Mouse (Mus musculus): Measurements from ENCODE around the gene Nav2. TPM values are rescaled to one million over a fixed set of nuclear protein-coding genes. Genes with fewer than 3 reads are reported as not detected.

Gene Nav2
- polyA plus RNA-seq, 1 experiment from 2014 or later: 10.1 TPM

DNA sequence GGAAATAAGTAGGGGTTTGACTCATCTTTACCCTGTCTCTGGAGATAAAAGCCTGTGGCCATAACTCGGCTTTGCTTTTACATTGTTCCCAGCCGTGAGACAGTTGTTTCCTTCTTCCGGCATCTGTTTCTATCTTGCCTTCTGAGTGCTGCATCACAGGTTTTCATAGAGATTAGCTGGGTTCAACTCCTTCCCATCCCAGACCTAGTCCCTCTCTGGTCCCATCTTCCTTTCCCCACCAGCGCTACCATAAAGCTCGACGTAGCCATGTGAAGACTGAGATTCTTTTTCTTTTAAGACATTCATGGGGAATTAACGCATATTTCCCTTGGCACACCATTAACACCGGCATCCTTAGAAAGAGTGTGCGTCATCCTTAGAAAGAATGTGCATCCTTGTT, 613.5 kb downstream of the Nav2 start:
- 0 out of 2 replicates have a peak overlapping the region, but pooled peaks have one; percentile 5 for H3K9ac ChIP-seq (ENCODE audit: low read depth, low read length)
- peak overlapping the region; percentile 85; the same call in 1 of the 2 replicates for H3K27ac ChIP-seq
- H3K4me2 ChIP-seq (ENCODE audit: low read length): peak overlapping the region; percentile 64
- DNase-seq (ENCODE audit: low spot score) (no peak), ATAC-seq (replicated peaks; ENCODE audit: low FRiP score, low read depth) (no peak)
- TF ChIP-seq CTCF (IDR thresholded peaks at IDR 0.05; ENCODE audit: low read depth): no peak
- peaks cover 34% of the 10 kb centered on the region for H3K4me1 ChIP-seq (replicated peaks; ENCODE audit: insufficient read depth, low read length)
- H3K9me3 ChIP-seq (replicated peaks; ENCODE audit: low read length): no peaks in the 10 kb centered on the region
- H3K36me3 ChIP-seq (ENCODE audit: insufficient read depth, low read length): no peaks in the 10 kb centered on the region
- H3K4me3 ChIP-seq (replicated peaks; ENCODE audit: low read depth, low read length): peak overlapping the region; percentile 9
- no peaks in the 10 kb centered on the region for H3K27me3 ChIP-seq (ENCODE audit: insufficient read depth, low read length)
- 2% methylated on average over 9 of the region's 9 CpGs for WGBS

DNA sequence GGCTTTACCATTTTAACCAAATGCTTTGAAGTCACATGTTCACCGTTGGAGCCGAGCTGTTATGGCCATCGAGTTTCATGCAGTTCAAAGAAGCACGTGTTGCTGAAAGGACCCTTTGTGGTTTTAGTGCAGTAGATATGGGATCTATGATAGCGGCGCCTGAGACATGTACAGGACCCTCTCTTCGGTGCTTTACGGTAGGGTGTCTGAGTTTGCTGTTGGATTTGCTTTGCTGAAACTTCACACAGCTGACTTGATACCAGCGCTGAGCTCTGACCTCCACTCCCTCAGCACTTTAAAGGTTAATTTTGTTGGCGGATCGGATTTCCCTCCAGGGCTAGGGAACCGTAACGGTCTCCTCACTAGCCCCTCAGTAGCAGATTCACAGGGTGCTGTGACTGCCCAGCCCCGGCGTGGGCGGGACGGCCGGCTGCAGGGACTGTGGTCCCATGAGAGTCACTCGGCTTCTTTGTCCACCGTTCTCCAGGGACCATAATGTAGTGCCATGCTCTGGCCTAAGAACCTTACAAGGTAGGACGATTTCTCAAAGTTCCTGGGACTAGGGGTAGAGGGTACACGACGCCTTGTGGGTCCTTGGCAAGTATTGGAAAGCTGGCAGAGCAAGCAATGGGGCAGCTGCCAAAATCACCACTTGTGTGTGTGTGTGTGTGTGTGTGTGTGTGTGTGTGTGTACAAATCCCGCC, 614.0 kb downstream of the Nav2 start:
- no peaks in the 10 kb centered on the region for H3K9me3 ChIP-seq (replicated peaks; ENCODE audit: low read length)
- no peak for TF ChIP-seq CTCF (IDR thresholded peaks at IDR 0.05; ENCODE audit: low read depth)
- peak; percentile 84 for ATAC-seq (replicated peaks; ENCODE audit: low FRiP score, low read depth)
- H3K4me1 ChIP-seq (replicated peaks; ENCODE audit: insufficient read depth, low read length): peaks cover 34% of the 10 kb centered on the region
- WGBS: 2% methylated on average over 24 of the region's 24 CpGs
- no peaks in the 10 kb centered on the region for H3K36me3 ChIP-seq (ENCODE audit: insufficient read depth, low read length)
- peak overlapping the region; percentile 44 for H3K4me3 ChIP-seq (replicated peaks; ENCODE audit: low read depth, low read length)
- H3K27ac ChIP-seq: peak overlapping the region; percentile 85
- peak overlapping the region; percentile 62 for H3K9ac ChIP-seq (ENCODE audit: low read depth, low read length)
- H3K4me2 ChIP-seq (ENCODE audit: low read length): peak overlapping the region; percentile 64
- H3K27me3 ChIP-seq (ENCODE audit: insufficient read depth, low read length): no peaks in the 10 kb centered on the region
- DNase-seq (ENCODE audit: low spot score): peak; percentile 94

DNA sequence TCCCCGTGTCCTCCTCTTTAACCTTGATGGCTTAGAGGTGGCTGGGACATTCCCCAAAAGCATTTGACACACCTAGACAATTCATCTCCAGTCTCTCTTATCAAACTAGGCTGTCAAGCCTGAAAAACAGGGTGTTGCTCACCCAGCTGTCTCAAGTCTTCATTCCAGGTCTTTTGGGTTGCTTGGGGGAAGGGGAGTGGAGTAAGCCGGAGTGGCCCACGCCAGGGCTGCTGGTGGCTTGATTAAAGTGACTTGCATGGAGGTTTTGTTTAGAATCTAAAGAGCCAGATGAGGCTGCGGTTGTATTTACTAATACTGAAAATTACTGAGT, 614.6 kb downstream of the Nav2 start:
- no peak for TF ChIP-seq CTCF (IDR thresholded peaks at IDR 0.05; ENCODE audit: low read depth)
- peak overlapping the region; percentile 85 for H3K27ac ChIP-seq
- peak overlapping the region; percentile 62 for H3K9ac ChIP-seq (ENCODE audit: low read depth, low read length)
- H3K4me1 ChIP-seq (replicated peaks; ENCODE audit: insufficient read depth, low read length): peaks cover 34% of the 10 kb centered on the region
- H3K4me3 ChIP-seq (replicated peaks; ENCODE audit: low read depth, low read length): peak overlapping the region; percentile 44
- WGBS: 16% methylated on average over 4 of the region's 4 CpGs
- ATAC-seq (replicated peaks; ENCODE audit: low FRiP score, low read depth) (no peak), DNase-seq (ENCODE audit: low spot score) (no peak)
- H3K9me3 ChIP-seq (replicated peaks; ENCODE audit: low read length): no peaks in the 10 kb centered on the region
- H3K4me2 ChIP-seq (ENCODE audit: low read length): peak overlapping the region; percentile 64
- no peaks in the 10 kb centered on the region for H3K27me3 ChIP-seq (ENCODE audit: insufficient read depth, low read length)
- H3K36me3 ChIP-seq (ENCODE audit: insufficient read depth, low read length): no peaks in the 10 kb centered on the region

GRCm38 (mm10) chr7:49523729-49524128, 615.2 kb downstream of the Nav2 start:
- TF ChIP-seq CTCF (IDR thresholded peaks at IDR 0.05; ENCODE audit: low read depth): no peak
- Histone ChIP-seq H3K4me1 (replicated peaks; ENCODE audit: insufficient read depth, low read length) (peaks cover 34% of the 10 kb centered on the region), H3K4me2 (ENCODE audit: low read length) (peak overlapping the region; percentile 64), H3K9ac (ENCODE audit: low read depth, low read length) (peak overlapping the region; percentile 62), H3K9me3 (replicated peaks; ENCODE audit: low read length) (no peaks in the 10 kb centered on the region), H3K27me3 (ENCODE audit: insufficient read depth, low read length) (no peaks in the 10 kb centered on the region), H3K27ac (peak overlapping the region; percentile 85), H3K4me3 (replicated peaks; ENCODE audit: low read depth, low read length) (peak overlapping the region; percentile 44), H3K36me3 (ENCODE audit: insufficient read depth, low read length) (no peaks in the 10 kb centered on the region)
- no peak for ATAC-seq (replicated peaks; ENCODE audit: low FRiP score, low read depth)
- DNase-seq (ENCODE audit: low spot score): no peak
- 22% methylated on average over 5 of the region's 5 CpGs for WGBS

GRCm38 (mm10) chr7:49525348-49526100, 617.0 kb downstream of the Nav2 start:
- Histone ChIP-seq H3K4me1 (replicated peaks; ENCODE audit: insufficient read depth, low read length) (peaks cover 35% of the 10 kb centered on the region), H3K27me3 (ENCODE audit: insufficient read depth, low read length) (no peaks in the 10 kb centered on the region), H3K9me3 (replicated peaks; ENCODE audit: low read length) (no peaks in the 10 kb centered on the region), H3K4me3 (replicated peaks; ENCODE audit: low read depth, low read length) (peak overlapping the region; percentile 13), H3K36me3 (ENCODE audit: insufficient read depth, low read length) (no peaks in the 10 kb centered on the region), H3K27ac (peak overlapping the region; percentile 85), H3K9ac (ENCODE audit: low read depth, low read length) (peak overlapping the region; percentile 28), H3K4me2 (ENCODE audit: low read length) (peak overlapping the region; percentile 64)
- DNase-seq (ENCODE audit: low spot score) (no peak), ATAC-seq (replicated peaks; ENCODE audit: low FRiP score, low read depth) (no peak)
- 34% methylated on average over 11 of the region's 11 CpGs for whole genome bisulfite sequencing
- TF ChIP-seq CTCF (IDR thresholded peaks at IDR 0.05; ENCODE audit: low read depth): no peak

DNA sequence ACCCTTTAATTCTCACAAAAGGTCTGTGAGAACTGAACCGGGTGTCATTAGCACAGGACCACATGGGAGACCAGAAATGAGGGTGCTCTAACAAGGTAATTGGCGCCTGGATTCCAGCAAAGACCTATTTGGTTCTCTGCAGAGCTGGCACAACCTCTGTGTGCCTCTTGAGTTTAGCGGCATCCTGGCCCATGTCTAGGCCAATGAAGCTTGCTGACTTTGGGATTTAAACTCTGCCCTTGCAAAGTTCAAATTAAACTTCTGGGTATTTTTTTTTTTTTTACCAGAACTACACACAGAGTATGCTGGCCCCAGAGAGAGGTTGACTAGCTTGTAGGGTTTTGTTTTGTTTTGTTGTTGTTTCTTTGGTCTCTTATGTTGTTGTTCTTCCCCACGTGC, 617.6 kb downstream of the Nav2 start:
- H3K9ac ChIP-seq (ENCODE audit: low read depth, low read length): no peak overlapping the region

More for the DNA sequence above, 617.6 kb downstream of the Nav2 start:
- DNase-seq (ENCODE audit: low spot score) (no peak), ATAC-seq (replicated peaks; ENCODE audit: low FRiP score, low read depth) (no peak)
- Histone ChIP-seq H3K27me3 (ENCODE audit: insufficient read depth, low read length) (no peaks in the 10 kb centered on the region), H3K4me2 (ENCODE audit: low read length) (peak overlapping the region; percentile 64), H3K9me3 (replicated peaks; ENCODE audit: low read length) (no peaks in the 10 kb centered on the region), H3K27ac (peak overlapping the region; percentile 85), H3K4me1 (replicated peaks; ENCODE audit: insufficient read depth, low read length) (peaks cover 29% of the 10 kb centered on the region), H3K4me3 (replicated peaks; ENCODE audit: low read depth, low read length) (no peak overlapping the region), H3K36me3 (ENCODE audit: insufficient read depth, low read length) (no peaks in the 10 kb centered on the region)
- no peak for TF ChIP-seq CTCF (IDR thresholded peaks at IDR 0.05; ENCODE audit: low read depth)
- WGBS: 53% methylated on average over 4 of the region's 4 CpGs
